Mouse (Mus musculus) lung, postnatal 0 days (tissue): Measurements from ENCODE around the gene Fam110c.

Experiments used
- CTCF ChIP-seq: IDR thresholded peaks from 2 replicates; pipeline ENCODE4 v1.5.1; 2016; ENCODE audit warnings: antibody characterized with exemption, mild to moderate bottlenecking
- EP300 ChIP-seq: IDR thresholded peaks from 2 replicates; pipeline ENCODE4 v1.6.1; 2016; ENCODE audit warnings: antibody characterized with exemption, mild to moderate bottlenecking, control low read depth

GRCm38 (mm10) chr12:31092481-31092880 is 18.8 kb downstream of the Fam110c start:
- TF ChIP-seq CTCF, result no peak
- TF ChIP-seq EP300, result no peak
